ENCODE assay signal across 4 mouse cellular contexts in genomic region chr11:97632440-97632839, GRCm38 (mm10). TPM values are rescaled to one million over a fixed set of nuclear protein-coding genes. Genes with fewer than 3 reads are reported as not detected.
"Had no signal": no experiment of that assay in that cellular context is flagged by ENCODE, and none has a peak within 500 bp of the region (broad histone marks: within the 10 kb centered on the region; RNA-seq: fewer than 3 reads in every experiment).

No protein-coding gene starts in this region.

RNA-seq across cellular contexts. Expression of gene Srcin1, which starts 56.5 kb away (rescaled TPM):
- total RNA-seq: hematopoietic stem cell, adult 5-6 weeks had no signal
- polyA plus RNA-seq: heart, embryonic 12.5 days; heart, postnatal 0 days; inflammation-experienced regulatory T-cells, adult 6 months had no signal
